Comparison of ENCODE assay signal across 9 mouse cellular contexts in the genomic region with DNA sequence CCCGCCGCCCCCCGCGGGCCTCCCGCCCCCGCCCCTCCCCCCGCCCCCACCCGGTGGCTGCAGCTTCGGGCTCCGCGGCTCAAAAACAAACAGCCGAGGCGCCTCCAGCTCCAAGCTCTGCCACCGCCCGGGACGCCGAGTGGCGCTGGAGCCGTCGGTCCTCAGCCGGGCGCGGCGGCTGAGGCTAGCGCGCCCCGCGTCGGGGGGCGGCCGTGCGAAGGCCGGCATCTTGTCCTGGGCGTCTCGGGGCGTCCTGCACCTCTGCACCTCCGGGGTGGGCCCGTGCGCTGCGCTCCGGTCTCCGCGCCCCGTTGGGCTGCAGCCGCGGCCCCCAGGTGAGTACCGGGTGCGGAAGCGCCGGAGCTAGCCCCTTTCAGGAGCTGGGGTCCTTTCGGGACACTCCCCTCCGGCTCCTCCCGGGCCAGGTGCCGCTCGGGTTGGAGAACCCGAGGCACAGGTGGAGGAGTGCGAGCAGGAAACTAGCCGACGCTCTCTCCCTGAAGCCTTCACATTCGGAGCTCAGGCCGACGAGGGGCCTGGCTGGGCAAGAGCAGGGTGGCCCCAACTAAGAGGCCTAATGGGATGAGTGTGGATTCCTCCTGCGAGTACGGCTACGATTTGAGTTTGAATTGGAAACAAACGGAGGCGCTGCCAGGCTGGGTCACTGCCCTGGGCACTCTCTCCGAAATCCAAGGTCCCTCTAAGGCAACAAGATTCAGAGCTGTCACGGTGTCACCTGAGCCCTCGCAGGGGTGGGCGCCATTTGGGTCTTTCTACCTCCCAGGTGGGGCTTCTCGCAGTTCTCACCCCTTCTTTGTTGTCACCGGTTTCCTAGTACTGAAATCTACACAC. TPM values are rescaled to one million over a fixed set of nuclear protein-coding genes. Genes with fewer than 3 reads are reported as not detected.
DNase-seq lines count a peak whose midpoint lies in the region; ATAC-seq and TF ChIP-seq lines count a peak whose summit lies in the region.
"Had no signal": no experiment of that assay in that cellular context is flagged by ENCODE, and none has a peak within 500 bp of the region (broad histone marks: within the 10 kb centered on the region; RNA-seq: fewer than 3 reads in every experiment).

No protein-coding gene starts in this region.

- ATAC-seq in lung, embryonic 14.5 days (ENCODE audit: insufficient read depth) = no peak
- ATAC-seq in liver, embryonic 15.5 days (ENCODE audit: insufficient read depth) = no peak
- no peak for ATAC-seq in stomach, embryonic 16.5 days (ENCODE audit: insufficient read depth, low FRiP score)
- ATAC-seq in megakaryocyte-erythroid progenitor cell, adult 5-6 weeks (replicated peaks; ENCODE audit: low FRiP score, low TSS enrichment, poor library complexity, severe bottlenecking) = no peak

- peaks cover 92% of the 10 kb centered on the region for H3K27me3 ChIP-seq in lung, embryonic 14.5 days (ENCODE audit: insufficient read depth, low read length)
- H3K27me3 ChIP-seq in liver, embryonic 15.5 days = peaks cover 100% of the 10 kb centered on the region
- peaks cover 79% of the 10 kb centered on the region for H3K27me3 ChIP-seq in stomach, embryonic 16.5 days (ENCODE audit: control insufficient read depth, insufficient read depth, low read length)

- WGBS in lung, embryonic 14.5 days = 1% methylated on average over 56 of the region's 73 CpGs
- WGBS in liver, embryonic 15.5 days (ENCODE audit: insufficient replicate concordance) = 2% methylated on average over 69 of the region's 73 CpGs
- 2% methylated on average over 67 of the region's 73 CpGs for WGBS in stomach, embryonic 16.5 days

- DNase-seq in lung, embryonic 14.5 days = peak; percentile 40
- DNase-seq in lung, postnatal 25 days (ENCODE audit: low spot score) = no peak
- DNase-seq in heart, postnatal 10 days = peak; percentile 46 to 47
- no peak for DNase-seq in cerebellum, adult 9-10 months
- no peak for DNase-seq in layer of hippocampus, postnatal 36 days

- no peaks in the 10 kb centered on the region for H3K36me3 ChIP-seq in lung, embryonic 14.5 days (ENCODE audit: insufficient read depth)
- no peaks in the 10 kb centered on the region for H3K36me3 ChIP-seq in liver, embryonic 15.5 days (replicated peaks)
- no peaks in the 10 kb centered on the region for H3K36me3 ChIP-seq in stomach, embryonic 16.5 days (ENCODE audit: control insufficient read depth, insufficient read depth, low read length)

- no peak for TF ChIP-seq CTCF in lung, embryonic 14.5 days (IDR thresholded peaks at IDR 0.05; ENCODE audit: low read depth)

- intact Hi-C loops in heart, postnatal 10 days (cut with DNase I) = loop anchor here (2.0 to 5.0 kb wide), 3 partner anchors 140 to 240 kb away; no protein-coding TSS in a partner anchor

- H3K4me3 ChIP-seq in lung, embryonic 14.5 days (ENCODE audit: low read depth, low read length) = peak overlapping the region; percentile 67
- peak overlapping the region; percentile 59 for H3K4me3 ChIP-seq in liver, embryonic 15.5 days (replicated peaks)
- H3K4me3 ChIP-seq in stomach, embryonic 16.5 days (replicated peaks; ENCODE audit: low read length) = peak overlapping the region; percentile 71

- peak overlapping the region; percentile 90 for H3K4me2 ChIP-seq in lung, embryonic 14.5 days
- peak overlapping the region; percentile 68 for H3K4me2 ChIP-seq in liver, embryonic 15.5 days
- peak overlapping the region; percentile 88 for H3K4me2 ChIP-seq in stomach, embryonic 16.5 days (ENCODE audit: low read depth, low read length)

- peak overlapping the region; percentile 77 for H3K9ac ChIP-seq in lung, embryonic 14.5 days
- H3K9ac ChIP-seq in liver, embryonic 15.5 days = no peak overlapping the region
- H3K9ac ChIP-seq in stomach, embryonic 16.5 days (ENCODE audit: low read length) = peak overlapping the region; percentile 87

- peak overlapping the region; percentile 93 for H3K27ac ChIP-seq in lung, embryonic 14.5 days (ENCODE audit: low read depth)
- no peak overlapping the region for H3K27ac ChIP-seq in liver, embryonic 15.5 days (replicated peaks)
- H3K27ac ChIP-seq in stomach, embryonic 16.5 days (ENCODE audit: low read length) = peak overlapping the region; percentile 93

- no peaks in the 10 kb centered on the region for H3K4me1 ChIP-seq in lung, embryonic 14.5 days (ENCODE audit: insufficient read depth)
- peaks cover 15% of the 10 kb centered on the region; the same call in 1 of the 2 replicates for H3K4me1 ChIP-seq in liver, embryonic 15.5 days (replicated peaks)
- peaks cover 5% of the 10 kb centered on the region; the same call in 1 of the 2 replicates for H3K4me1 ChIP-seq in stomach, embryonic 16.5 days (ENCODE audit: control insufficient read depth, insufficient read depth, low read length)

- H3K9me3 ChIP-seq in lung, embryonic 14.5 days (ENCODE audit: low read depth, low read length) = no peaks in the 10 kb centered on the region
- no peaks in the 10 kb centered on the region for H3K9me3 ChIP-seq in liver, embryonic 15.5 days (replicated peaks)
- no peaks in the 10 kb centered on the region for H3K9me3 ChIP-seq in stomach, embryonic 16.5 days (replicated peaks; ENCODE audit: control insufficient read depth, low read length)

RNA-seq across cellular contexts. Expression of a gene that starts 1.0 kb away (rescaled TPM):
- polyA plus RNA-seq in lung, embryonic 14.5 days (2014; fragmentation: Nextera tagmentation; extraction: Ambion mirVana) = 19.4 and 21.4 TPM in 2 replicates
- 10 to 100 TPM; 20.7 to 22.2 TPM for total RNA-seq in heart, postnatal 10 days (2021)
- polyA plus RNA-seq in liver, embryonic 15.5 days (2015; fragmentation: Nextera tagmentation; extraction: Ambion mirVana) = 1.5 and 2.0 TPM in 2 replicates
- 23.2 and 23.5 TPM in 2 replicates for polyA plus RNA-seq in stomach, embryonic 16.5 days (2015; fragmentation: Nextera tagmentation; extraction: Ambion mirVana)
- total RNA-seq in megakaryocyte-erythroid progenitor cell, adult 5-6 weeks (2014; fragmentation: Nextera tagmentation) = 4.2 and 7.7 TPM in 2 replicates
- total RNA-seq in megakaryocyte-erythroid progenitor cell, adult 5-6 weeks (2017) = 0.85 and 2.2 TPM in 2 replicates
- 10 to 100 TPM in 1 of 2 experiments, 1 to 10 TPM in 1; 9.4 to 11.8 TPM for total RNA-seq in layer of hippocampus, postnatal 36 days (2021)

RNA-seq across cellular contexts. Expression of a gene that starts 30.0 kb away (rescaled TPM):
- not detected in 2 replicates for polyA plus RNA-seq in lung, embryonic 14.5 days (2014; fragmentation: Nextera tagmentation; extraction: Ambion mirVana)
- total RNA-seq in heart, postnatal 10 days (2021) = not detected
- polyA plus RNA-seq in liver, embryonic 15.5 days (2015; fragmentation: Nextera tagmentation; extraction: Ambion mirVana) = not detected in 2 replicates
- polyA plus RNA-seq in stomach, embryonic 16.5 days (2015; fragmentation: Nextera tagmentation; extraction: Ambion mirVana) = not detected in 2 replicates
- not detected in 2 replicates for total RNA-seq in megakaryocyte-erythroid progenitor cell, adult 5-6 weeks (2014; fragmentation: Nextera tagmentation)
- not detected in 2 replicates for total RNA-seq in megakaryocyte-erythroid progenitor cell, adult 5-6 weeks (2017)
- total RNA-seq in layer of hippocampus, postnatal 36 days (2021) = not detected
- total RNA-seq: gastrocnemius, postnatal 4 days had no signal

Comparison
In these comparisons a context has a peak if more than half of its experiments do, and no peak if none do; other contexts are left out.
1. DNase-seq: peak in lung, embryonic 14.5 days (single experiment) and heart, postnatal 10 days (2 of 2); none in lung, postnatal 25 days (single experiment), cerebellum, adult 9-10 months (single experiment) and layer of hippocampus, postnatal 36 days (0 of 2).
2. Peak in every context shown above with its lines, with median percentiles within 50 percentile points of each other: H3K4me2 ChIP-seq and H3K4me3 ChIP-seq.